Mouse (Mus musculus) cortical plate, adult 2 months (tissue): ENCODE data around the gene Cdk8. TPM values are rescaled to one million over a fixed set of nuclear protein-coding genes. Genes with fewer than 3 reads are reported as not detected.

Experiments
- H3K27ac ChIP-seq: fragments of 200-500 bp; 2 replicates; pipeline ENCODE4 v1.5.1; 2012; ENCODE audit warnings: low read length, control low read depth, inconsistent platforms; ENCODE audit not compliant: insufficient read depth
- H3K4me1 ChIP-seq: fragments of 200-500 bp; 2 replicates; pipeline ENCODE4 v1.6.1; 2011; ENCODE audit warnings: low read length; ENCODE audit not compliant: control insufficient read depth, insufficient read depth
- H3K4me3 ChIP-seq: fragments of 200-500 bp; 2 replicates; pipeline ENCODE4 v1.5.1; 2011; ENCODE audit warnings: mild to moderate bottlenecking, low read length, control low read depth; ENCODE audit not compliant: insufficient read depth
- CTCF ChIP-seq: fragments of 200-500 bp; IDR thresholded peaks from 2 replicates; pipeline ENCODE4 v1.5.1; 2011; ENCODE audit warnings: mild to moderate bottlenecking, control low read depth, low read length; ENCODE audit not compliant: insufficient read depth; ENCODE audit errors: extremely low read depth
- POLR2A ChIP-seq: fragments of 200-500 bp; IDR thresholded peaks from 2 replicates; pipeline ENCODE4 v1.6.1; 2011; ENCODE audit warnings: mild to moderate bottlenecking, low read length, control low read depth; ENCODE audit not compliant: insufficient read depth; ENCODE audit errors: extremely low read depth
- polyA plus RNA-seq: library from polyadenylated mRNA; depleted of rRNA; stranded (reverse); fragments of >200 nt; gene quantifications from 2 replicates; pipeline ENCODE4 v1.2.3, GENCODE M21; 2012

The Cdk8 gene
- polyA plus RNA-seq, 1 experiment: 33.7 TPM

DNA sequence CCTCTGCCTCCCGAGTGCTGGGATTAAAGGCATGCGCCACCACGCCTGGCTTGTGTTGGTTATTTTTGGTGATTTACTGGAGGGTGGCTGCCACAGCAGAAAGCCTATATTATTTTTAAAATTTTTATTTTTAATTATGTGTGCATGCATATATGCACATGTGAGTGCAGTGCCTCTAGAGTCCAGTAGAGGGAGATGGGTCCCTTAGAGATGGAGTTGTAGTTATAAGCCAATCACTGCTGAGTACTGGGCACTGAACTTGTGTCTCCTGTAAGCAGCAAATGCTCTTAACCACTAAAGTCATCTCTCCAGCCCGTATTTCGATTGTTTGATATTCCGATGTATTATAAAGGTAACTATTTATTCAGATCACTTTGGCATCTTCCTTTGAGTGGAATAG lies 30.4 kb upstream of the Cdk8 start:
- no peaks in the 10 kb centered on the region for H3K4me1 ChIP-seq
- no peak overlapping the region for H3K4me3 ChIP-seq
- TF ChIP-seq POLR2A (no peak), CTCF (no peak)
- H3K27ac ChIP-seq: no peak overlapping the region

- no peak overlapping the region for H3K27ac ChIP-seq
- no peak for TF ChIP-seq CTCF
- H3K4me1 ChIP-seq: no peaks in the 10 kb centered on the region
- H3K4me3 ChIP-seq: no peak overlapping the region
Observed at GRCm38 (mm10) chr5:146203921-146204320, 27.1 kb upstream of the Cdk8 start.

GRCm38 (mm10) chr5:146205537-146205936 lies 25.5 kb upstream of the Cdk8 start:
- TF ChIP-seq POLR2A (no peak), CTCF (no peak)

DNA sequence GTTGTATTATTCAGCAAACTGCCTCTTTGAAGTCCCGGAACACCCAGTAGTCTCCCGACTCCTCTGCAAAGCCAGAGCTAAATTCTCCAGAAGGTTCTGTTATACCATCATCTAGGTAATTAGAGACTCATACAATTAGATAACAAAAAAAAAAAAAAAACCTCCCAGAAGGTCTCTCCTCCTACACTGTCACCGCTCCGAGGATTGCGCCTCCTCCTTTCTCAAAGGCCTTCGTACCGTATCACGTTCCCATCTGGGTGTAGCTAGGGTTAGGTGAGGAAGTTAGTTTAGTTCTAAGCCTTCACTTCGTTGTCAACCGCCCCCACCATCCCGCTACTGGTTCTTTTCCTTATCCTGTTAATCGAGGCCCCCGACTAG lies 10.5 kb upstream of the Cdk8 start:
- Histone ChIP-seq H3K27ac (no peak overlapping the region), H3K4me1 (peaks cover 2% of the 10 kb centered on the region; the same call in 1 of the 2 replicates)

More at GRCm38 (mm10) chr5:146205537-146205936, 25.5 kb upstream of the Cdk8 start:
- Histone ChIP-seq H3K4me3 (no peak overlapping the region), H3K27ac (no peak overlapping the region), H3K4me1 (no peaks in the 10 kb centered on the region)

GRCm38 (mm10) chr5:146220879-146221714 lies 9.9 kb upstream of the Cdk8 start, which contains the start of gene Rnf6:
Rnf6 (minus strand) TSS chr5:146221555.
- peaks cover 2% of the 10 kb centered on the region; the same call in 1 of the 2 replicates for H3K4me1 ChIP-seq
- peak within 1 kb of the TSS; percentile 98 for H3K27ac ChIP-seq
- TF ChIP-seq POLR2A: peak; percentile 48; the same call in 1 of the 2 replicates
- TF ChIP-seq CTCF: no peak
- H3K4me3 ChIP-seq: peak within 1 kb of the TSS; percentile 86

More for the DNA sequence above, 10.5 kb upstream of the Cdk8 start:
- TF ChIP-seq CTCF: no peak
- no peak for TF ChIP-seq POLR2A
- H3K4me3 ChIP-seq: peak overlapping the region; percentile 86

GRCm38 (mm10) chr5:146221722-146222121 lies 9.3 kb upstream of the Cdk8 start:
- TF ChIP-seq POLR2A (no peak), CTCF (no peak)

GRCm38 (mm10) chr5:146223786-146224185 lies 7.2 kb upstream of the Cdk8 start:
- TF ChIP-seq POLR2A (no peak), CTCF (no peak)
- no peak overlapping the region for H3K27ac ChIP-seq
- no peak overlapping the region for H3K4me3 ChIP-seq
- peaks cover 2% of the 10 kb centered on the region; the same call in 1 of the 2 replicates for H3K4me1 ChIP-seq

More at GRCm38 (mm10) chr5:146221722-146222121, 9.3 kb upstream of the Cdk8 start:
- Histone ChIP-seq H3K27ac (peak overlapping the region; percentile 98; the same call in 1 of the 2 replicates), H3K4me3 (peak overlapping the region; percentile 86; the same call in 1 of the 2 replicates), H3K4me1 (peaks cover 2% of the 10 kb centered on the region; the same call in 1 of the 2 replicates)

DNA sequence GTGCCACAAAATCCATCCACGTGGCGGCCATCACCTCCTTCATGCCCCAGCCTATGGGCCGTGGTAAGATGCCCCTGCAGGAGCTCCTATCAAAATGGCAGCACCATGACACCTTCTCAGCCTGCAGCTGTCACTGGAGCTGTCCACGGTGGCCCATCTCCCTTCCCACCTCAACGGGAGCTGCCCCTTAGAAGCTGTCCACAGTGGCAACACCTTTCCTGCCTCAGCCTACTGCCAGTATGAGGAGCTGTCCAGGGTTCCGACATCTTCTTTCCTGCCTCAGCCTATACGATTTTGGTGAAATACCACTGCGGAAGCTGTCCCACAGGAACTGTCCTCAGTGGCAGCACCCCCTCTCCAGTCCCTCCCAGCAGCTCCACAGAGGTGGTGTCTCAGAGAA lies 3.5 kb upstream of the Cdk8 start:
- Histone ChIP-seq H3K4me1 (no peaks in the 10 kb centered on the region), H3K27ac (no peak overlapping the region), H3K4me3 (no peak overlapping the region)
- TF ChIP-seq POLR2A: no peak
- no peak for TF ChIP-seq CTCF

GRCm38 (mm10) chr5:146229869-146230650 lies 970 bp upstream of the Cdk8 start:
- no peak overlapping the region for H3K27ac ChIP-seq

More at GRCm38 (mm10) chr5:146229869-146230650, 970 bp upstream of the Cdk8 start:
- TF ChIP-seq POLR2A (no peak), CTCF (no peak)
- H3K4me1 ChIP-seq: peaks cover 2% of the 10 kb centered on the region; the same call in 1 of the 2 replicates
- peak overlapping the region; percentile 93; the same call in 1 of the 2 replicates for H3K4me3 ChIP-seq
